Mouse (Mus musculus) brain, embryonic 18.5 days (tissue): ENCODE results near the gene Kif3b.

Experiments
- DNase-seq: peaks from one replicate; pipeline ENCODE4 v3.0.0-alpha.2; 2012; ENCODE audit warnings: low read depth, low spot score

Gene Kif3b

GRCm38 (mm10) chr2:153297771-153298170 lies 6.6 kb downstream of the Kif3b start:
- no peak for DNase-seq

- no peak for DNase-seq
Measured at GRCm38 (mm10) chr2:153298460-153298859, 7.2 kb downstream of the Kif3b start.

GRCm38 (mm10) chr2:153298863-153299262 lies 7.7 kb downstream of the Kif3b start:
- DNase-seq: no peak

- DNase-seq: no peak
Measured at GRCm38 (mm10) chr2:153301123-153301522, 9.9 kb downstream of the Kif3b start.

- no peak for DNase-seq
Measured at GRCm38 (mm10) chr2:153305240-153305639, 14.0 kb downstream of the Kif3b start.

GRCm38 (mm10) chr2:153308586-153308985 lies 17.4 kb downstream of the Kif3b start:
- no peak for DNase-seq

GRCm38 (mm10) chr2:153309106-153309505 lies 17.9 kb downstream of the Kif3b start:
- no peak for DNase-seq

- no peak for DNase-seq
Measured at GRCm38 (mm10) chr2:153310228-153310627, 19.0 kb downstream of the Kif3b start.

GRCm38 (mm10) chr2:153312884-153313283 lies 21.7 kb downstream of the Kif3b start:
- no peak for DNase-seq

GRCm38 (mm10) chr2:153318408-153318807 lies 27.2 kb downstream of the Kif3b start:
- no peak for DNase-seq

GRCm38 (mm10) chr2:153319036-153319643 lies 27.9 kb downstream of the Kif3b start:
- no peak for DNase-seq

GRCm38 (mm10) chr2:153325706-153326376 lies 34.6 kb downstream of the Kif3b start:
- no peak for DNase-seq

GRCm38 (mm10) chr2:153332271-153332670 lies 41.1 kb downstream of the Kif3b start:
- DNase-seq: no peak

GRCm38 (mm10) chr2:153332981-153333380 lies 41.8 kb downstream of the Kif3b start:
- no peak for DNase-seq

- no peak for DNase-seq
Measured at GRCm38 (mm10) chr2:153333822-153334232, 42.6 kb downstream of the Kif3b start.

- no peak for DNase-seq
Measured at GRCm38 (mm10) chr2:153334281-153334680, 43.1 kb downstream of the Kif3b start.

- no peak for DNase-seq
Measured at GRCm38 (mm10) chr2:153336117-153336516, 44.9 kb downstream of the Kif3b start.

- no peak for DNase-seq
Measured at GRCm38 (mm10) chr2:153338361-153339350, 47.4 kb downstream of the Kif3b start.

- DNase-seq: no peak
Measured at GRCm38 (mm10) chr2:153342166-153342565, 51.0 kb downstream of the Kif3b start.

GRCm38 (mm10) chr2:153342602-153343001 lies 51.4 kb downstream of the Kif3b start:
- DNase-seq: no peak

GRCm38 (mm10) chr2:153343191-153343590 lies 52.0 kb downstream of the Kif3b start:
- DNase-seq: no peak

- no peak for DNase-seq
Measured at GRCm38 (mm10) chr2:153345071-153345453, 53.8 kb downstream of the Kif3b start.
